Mouse (Mus musculus) cortical plate, adult 2 months (tissue): ENCODE data around the gene Stim2.

ENCODE experiments used
- CTCF ChIP-seq: fragments of 200-500 bp; IDR thresholded peaks from 2 replicates; pipeline ENCODE4 v1.5.1; 2011; ENCODE audit warnings: mild to moderate bottlenecking, control low read depth, low read length; ENCODE audit not compliant: insufficient read depth; ENCODE audit errors: extremely low read depth
- POLR2A ChIP-seq: fragments of 200-500 bp; IDR thresholded peaks from 2 replicates; pipeline ENCODE4 v1.6.1; 2011; ENCODE audit warnings: mild to moderate bottlenecking, low read length, control low read depth; ENCODE audit not compliant: insufficient read depth; ENCODE audit errors: extremely low read depth

DNA sequence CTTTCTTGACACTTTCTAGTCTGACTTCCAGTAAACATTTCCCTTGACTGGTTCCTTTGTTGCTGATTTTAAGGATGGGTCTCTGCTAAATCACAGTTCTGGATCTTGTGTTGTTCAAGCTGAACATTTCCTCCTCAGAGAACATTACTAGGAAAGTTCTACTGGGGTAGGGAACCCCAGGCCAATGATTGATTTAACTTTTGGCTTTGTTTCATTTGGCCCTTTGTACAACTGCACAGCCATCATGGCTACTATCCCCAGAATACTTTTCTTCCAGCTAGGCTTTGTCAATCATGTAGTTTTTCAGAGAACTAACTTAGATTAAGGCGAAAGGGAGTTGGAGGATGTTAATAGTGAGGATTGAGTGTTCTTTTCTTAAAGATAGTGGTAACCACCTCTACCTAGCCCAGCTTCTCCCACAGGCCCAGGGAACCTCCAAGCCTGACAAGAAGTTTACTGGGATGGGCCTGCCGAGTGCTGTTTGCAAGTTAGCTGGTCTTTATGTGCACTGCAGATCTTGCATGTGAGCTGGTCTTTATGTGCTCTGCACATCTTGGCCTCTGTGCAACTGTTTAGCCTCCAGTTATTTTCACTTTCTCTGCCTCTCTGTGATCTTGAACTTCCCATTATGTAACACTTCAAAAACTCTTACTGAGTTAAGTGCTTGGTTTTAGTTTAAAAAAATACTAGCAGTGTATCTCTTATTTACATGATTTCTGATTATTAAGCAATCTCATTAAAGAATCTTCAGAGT lies 7.0 kb downstream of the Stim2 start:
- TF ChIP-seq CTCF (no peak), POLR2A (no peak)
